Mouse (Mus musculus) hindbrain, embryonic 16.5 days (tissue): ENCODE results near the gene Acsl5. TPM values are rescaled to one million over a fixed set of nuclear protein-coding genes. Genes with fewer than 3 reads are reported as not detected.

ENCODE experiments used
- ATAC-seq: fragments of 200-750 bp; cut with Nextera tagmentation; 2 replicates; pipeline ENCODE4 v1.8.0; 2017; ENCODE audit warnings: moderate TSS enrichment, moderate library complexity
- H3K27ac ChIP-seq: fragments of 300-500 bp; sonication (generic); 2 replicates; pipeline ENCODE4 v1.5.1; 2014; ENCODE audit warnings: low read depth, mild to moderate bottlenecking, control low read depth, low read length, moderate library complexity
- H3K27me3 ChIP-seq: fragments of 300-500 bp; sonication (generic); replicated peaks from 2 replicates; pipeline ENCODE4 v1.6.1; 2014; ENCODE audit warnings: low read length; ENCODE audit not compliant: control insufficient read depth, insufficient read depth
- H3K36me3 ChIP-seq: fragments of 300-500 bp; sonication (generic); 2 replicates; pipeline ENCODE4 v1.6.1; 2014; ENCODE audit warnings: mild to moderate bottlenecking, low read length, moderate library complexity, mixed read lengths; ENCODE audit not compliant: control insufficient read depth, insufficient read depth
- H3K4me1 ChIP-seq: fragments of 300-500 bp; sonication (generic); 2 replicates; pipeline ENCODE4 v1.6.1; 2014; ENCODE audit warnings: low read depth, low read length; ENCODE audit not compliant: control insufficient read depth, insufficient read depth
- H3K4me2 ChIP-seq: fragments of 300-500 bp; sonication (generic); 2 replicates; pipeline ENCODE4 v1.6.1; 2014; ENCODE audit warnings: mild to moderate bottlenecking, low read length, control low read depth, moderate library complexity
- H3K4me3 ChIP-seq: fragments of 300-500 bp; sonication (generic); 2 replicates; pipeline ENCODE4 v1.5.1; 2014; ENCODE audit warnings: mild to moderate bottlenecking, low read length, control low read depth, moderate library complexity
- H3K9ac ChIP-seq: fragments of 300-500 bp; sonication (generic); 2 replicates; pipeline ENCODE4 v1.6.1; 2014; ENCODE audit warnings: low read depth, mild to moderate bottlenecking, control low read depth, low read length, moderate library complexity
- H3K9me3 ChIP-seq: fragments of 300-500 bp; sonication (generic); 2 replicates; pipeline ENCODE4 v1.6.1; 2014; ENCODE audit warnings: mild to moderate bottlenecking, low read length, moderate library complexity; ENCODE audit not compliant: control insufficient read depth
- WGBS: fragments of 180-500 bp; shearing (Covaris S2); extraction: QIAGEN DNeasy Blood & Tissue Kit; methylation state at CpG from one replicate; pipeline ENCODE4 v1.1.7; 2014; 5-methylcytosine and 5-hydroxymethylcytosine counted together
- polyA plus RNA-seq: library from polyadenylated mRNA; unstranded; fragments of >200 nt; fragmentation: Nextera tagmentation; extraction: Ambion mirVana; gene quantifications from 2 replicates; pipeline ENCODE4 v1.2.1, GENCODE M21; 2015

Gene Acsl5
- polyA plus RNA-seq, 1 experiment from 2014 or later, result 20.1 TPM

DNA sequence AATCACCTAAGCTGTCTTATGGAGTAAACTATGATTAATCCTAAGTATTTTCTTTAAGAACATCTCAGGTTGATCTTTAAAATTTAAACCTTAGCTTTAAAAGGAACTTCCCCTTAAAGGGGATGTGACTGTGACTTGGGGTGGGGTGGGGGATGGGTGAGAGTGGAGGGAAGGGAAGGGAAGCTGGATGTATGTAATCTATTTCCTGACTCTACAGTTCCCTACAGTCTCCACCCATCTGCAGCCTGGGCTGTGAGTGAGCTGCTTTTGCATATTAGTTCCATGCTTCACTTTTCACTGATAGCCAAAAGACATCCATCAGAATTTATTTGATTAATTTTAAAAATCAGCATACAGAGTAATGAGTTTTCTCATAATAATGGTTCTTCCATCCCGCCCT lies 47.6 kb downstream of the Acsl5 start:
- H3K36me3 ChIP-seq, result peaks cover 22% of the 10 kb centered on the region; the same call in 1 of the 2 replicates
- H3K27me3 ChIP-seq, result no peaks in the 10 kb centered on the region
- no peak for ATAC-seq
- no peak overlapping the region for H3K4me3 ChIP-seq
- no peak overlapping the region for H3K4me2 ChIP-seq
- WGBS, result 94% methylated on average over 1 of the region's 1 CpGs
- no peaks in the 10 kb centered on the region for H3K9me3 ChIP-seq
- no peak overlapping the region for H3K27ac ChIP-seq
- no peak overlapping the region for H3K9ac ChIP-seq
- H3K4me1 ChIP-seq, result no peaks in the 10 kb centered on the region

GRCm38 (mm10) chr19:55300525-55300924 lies 48.8 kb downstream of the Acsl5 start:
- H3K4me1 ChIP-seq, result no peaks in the 10 kb centered on the region
- no peaks in the 10 kb centered on the region for H3K27me3 ChIP-seq
- H3K9ac ChIP-seq, result no peak overlapping the region
- H3K36me3 ChIP-seq, result peaks cover 19% of the 10 kb centered on the region; the same call in 1 of the 2 replicates
- H3K4me3 ChIP-seq, result no peak overlapping the region
- no peak for ATAC-seq
- 91% methylated on average over 3 of the region's 3 CpGs for WGBS
- no peaks in the 10 kb centered on the region for H3K9me3 ChIP-seq
- no peak overlapping the region for H3K27ac ChIP-seq
- no peak overlapping the region for H3K4me2 ChIP-seq

DNA sequence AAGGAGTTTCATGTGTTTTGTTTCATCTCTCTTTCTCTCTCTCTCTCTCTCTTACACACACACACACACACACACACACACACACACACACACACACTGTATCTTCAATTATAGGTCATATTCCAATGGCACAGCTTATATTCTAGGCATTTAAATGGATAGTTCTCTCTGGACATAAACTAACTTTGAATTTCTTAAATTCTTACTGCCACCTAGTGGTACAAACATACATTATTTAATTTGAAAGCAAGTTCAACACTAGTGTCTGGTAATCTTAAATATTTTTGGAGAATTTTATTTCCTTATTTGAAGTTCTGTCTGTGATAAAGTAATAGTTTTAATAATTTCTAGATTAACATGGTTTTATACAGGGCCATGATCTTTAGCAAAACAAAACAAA lies 53.3 kb downstream of the Acsl5 start:
- no peaks in the 10 kb centered on the region for H3K9me3 ChIP-seq
- H3K9ac ChIP-seq, result no peak overlapping the region
- peaks cover 27% of the 10 kb centered on the region for H3K36me3 ChIP-seq
- no peak for ATAC-seq
- no peaks in the 10 kb centered on the region for H3K4me1 ChIP-seq
- no peak overlapping the region for H3K4me2 ChIP-seq
- no peak overlapping the region for H3K4me3 ChIP-seq
- H3K27ac ChIP-seq, result no peak overlapping the region
- H3K27me3 ChIP-seq, result no peaks in the 10 kb centered on the region

GRCm38 (mm10) chr19:55311874-55312273 lies 60.1 kb downstream of the Acsl5 start:
- Histone ChIP-seq H3K9ac (no peak overlapping the region), H3K9me3 (no peaks in the 10 kb centered on the region), H3K4me2 (no peak overlapping the region), H3K4me1 (peaks cover 12% of the 10 kb centered on the region), H3K27me3 (no peaks in the 10 kb centered on the region), H3K27ac (no peak overlapping the region), H3K4me3 (no peak overlapping the region), H3K36me3 (peaks cover 31% of the 10 kb centered on the region)
- 88% methylated on average over 8 of the region's 8 CpGs for WGBS
- no peak for ATAC-seq

DNA sequence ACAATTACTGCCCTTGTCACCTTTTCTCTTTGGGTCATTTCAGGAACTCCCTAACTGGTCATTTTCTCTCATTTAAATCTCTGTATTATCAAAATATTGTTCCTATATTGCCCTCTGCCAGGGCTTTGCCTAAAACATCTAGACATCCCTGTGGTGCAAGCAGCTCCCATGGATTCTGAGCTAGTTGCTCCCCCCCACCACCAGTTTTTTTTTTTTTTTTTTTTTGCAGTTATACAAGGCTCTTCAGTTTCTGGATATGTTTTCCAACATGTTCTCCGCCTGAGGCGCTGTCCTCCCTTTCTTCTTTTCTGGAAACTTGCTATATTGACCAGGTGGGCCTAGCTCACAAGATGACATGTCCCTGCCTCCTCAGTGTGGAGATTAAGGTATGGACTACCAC lies 61.9 kb downstream of the Acsl5 start:
- 100% methylated on average over 2 of the region's 2 CpGs for WGBS
- Histone ChIP-seq H3K4me1 (peaks cover 17% of the 10 kb centered on the region), H3K9ac (no peak overlapping the region), H3K27me3 (no peaks in the 10 kb centered on the region), H3K4me2 (no peak overlapping the region), H3K36me3 (peaks cover 21% of the 10 kb centered on the region), H3K9me3 (no peaks in the 10 kb centered on the region), H3K27ac (no peak overlapping the region), H3K4me3 (no peak overlapping the region)
- no peak for ATAC-seq

DNA sequence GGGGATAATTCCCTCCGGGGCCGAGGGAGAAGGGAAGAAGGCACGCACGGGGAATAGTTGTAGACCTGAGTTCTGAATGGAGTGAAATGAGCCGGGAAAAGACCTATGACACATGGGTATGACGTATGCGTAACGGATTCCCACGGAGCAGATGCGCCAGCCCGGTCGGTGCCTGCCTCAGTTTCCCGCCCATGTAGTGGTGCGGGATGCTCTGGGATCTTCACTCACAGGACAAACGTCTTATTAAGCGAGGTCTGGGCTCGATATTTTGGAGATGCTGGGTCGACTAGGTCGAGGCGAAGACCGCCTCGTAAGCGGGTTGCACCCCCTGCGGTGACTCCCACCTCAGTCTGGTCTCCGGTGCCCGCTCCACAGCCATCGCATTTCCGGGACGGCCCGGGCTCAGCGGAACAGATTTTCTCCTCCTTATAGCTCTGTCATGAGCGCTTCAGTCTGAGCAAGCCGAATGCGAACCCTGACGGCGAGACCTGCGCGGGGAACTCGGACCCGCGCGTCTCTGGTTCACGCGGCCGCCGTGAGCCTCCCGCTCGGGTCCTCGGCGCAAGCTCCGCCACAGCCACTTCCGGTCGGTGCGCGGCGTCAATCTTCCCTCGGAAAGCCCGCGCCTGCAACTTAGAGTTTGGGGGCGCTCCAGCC lies 63.8 kb downstream of the Acsl5 start, which contains the start of gene Zdhhc6:
Gene Zdhhc6 (minus strand): TSS at position 581 of the 657 bp plus-strand sequence.
- under 1% methylated on average over 59 of the region's 60 CpGs for WGBS
- Histone ChIP-seq H3K4me1 (peaks cover 17% of the 10 kb centered on the region), H3K4me2 (peak within 1 kb of the TSS; percentile 95), H3K36me3 (peaks cover 16% of the 10 kb centered on the region), H3K27me3 (no peaks in the 10 kb centered on the region), H3K4me3 (peak within 1 kb of the TSS; percentile 70), H3K27ac (peak within 1 kb of the TSS; percentile 76), H3K9me3 (no peaks in the 10 kb centered on the region), H3K9ac (peak within 1 kb of the TSS; percentile 76)
- ATAC-seq, result peak; percentile 87

DNA sequence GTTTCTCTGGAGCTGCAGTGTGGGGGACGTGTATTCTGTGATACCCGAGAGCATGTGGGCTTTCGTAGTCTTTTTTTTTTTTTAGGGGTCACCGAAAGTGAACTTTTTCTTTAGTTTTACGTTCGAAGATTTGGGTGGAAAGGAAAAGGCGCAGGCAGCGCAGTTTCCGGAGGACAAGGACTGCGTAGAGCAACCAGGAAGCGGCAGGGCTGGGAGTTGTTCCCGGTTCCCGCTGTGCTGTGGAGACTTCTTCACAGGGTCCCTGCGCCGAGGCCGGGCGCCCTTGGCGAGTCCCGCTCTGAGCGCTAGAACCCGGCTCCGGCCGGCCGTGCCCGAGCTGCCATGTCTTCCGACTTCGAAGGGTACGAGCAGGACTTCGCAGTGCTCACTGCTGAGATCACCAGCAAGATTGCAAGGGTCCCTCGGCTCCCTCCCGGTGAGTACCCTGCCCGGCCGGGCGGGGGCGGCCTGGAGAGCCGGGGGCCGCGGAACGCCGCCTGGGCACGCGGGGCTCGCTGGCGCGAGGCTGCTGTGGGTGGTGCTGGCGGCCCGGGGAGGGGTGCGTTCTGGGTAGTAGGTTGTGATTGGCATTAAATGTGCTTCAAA lies 64.5 kb downstream of the Acsl5 start, which contains the start of gene Vti1a:
Gene Vti1a (plus strand): TSS at position 187 of the 606 bp plus-strand sequence.
- ATAC-seq, result peak; percentile 95
- no peaks in the 10 kb centered on the region for H3K9me3 ChIP-seq
- peak within 1 kb of the TSS; percentile 76 for H3K27ac ChIP-seq
- H3K27me3 ChIP-seq, result no peaks in the 10 kb centered on the region
- H3K9ac ChIP-seq, result peak within 1 kb of the TSS; percentile 76
- peaks cover 10% of the 10 kb centered on the region; the same call in 1 of the 2 replicates for H3K36me3 ChIP-seq
- peak within 1 kb of the TSS; percentile 95 for H3K4me2 ChIP-seq
- WGBS, result under 1% methylated on average over 48 of the region's 48 CpGs
- H3K4me1 ChIP-seq, result peaks cover 17% of the 10 kb centered on the region
- peak within 1 kb of the TSS; percentile 70 for H3K4me3 ChIP-seq

- Histone ChIP-seq H3K9me3 (no peaks in the 10 kb centered on the region), H3K4me2 (peak overlapping the region; percentile 95), H3K4me3 (peak overlapping the region; percentile 70), H3K4me1 (peaks cover 17% of the 10 kb centered on the region), H3K9ac (no peak overlapping the region), H3K27me3 (no peaks in the 10 kb centered on the region), H3K36me3 (0 out of 2 replicates have a peak, but pooled peaks cover 6% of the 10 kb centered on the region), H3K27ac (no peak overlapping the region)
- 69% methylated on average over 10 of the region's 10 CpGs for WGBS
- ATAC-seq, result no peak
These were observed 65.2 kb downstream of the Acsl5 start for GRCm38 (mm10) chr19:55316901-55317300.

- WGBS, result 80% methylated on average over 3 of the region's 3 CpGs
- Histone ChIP-seq H3K4me3 (no peak overlapping the region), H3K4me2 (no peak overlapping the region), H3K9ac (no peak overlapping the region), H3K9me3 (no peaks in the 10 kb centered on the region), H3K27ac (no peak overlapping the region), H3K36me3 (0 out of 2 replicates have a peak, but pooled peaks cover 6% of the 10 kb centered on the region), H3K4me1 (peaks cover 17% of the 10 kb centered on the region), H3K27me3 (no peaks in the 10 kb centered on the region)
- ATAC-seq, result no peak
These were observed 67.3 kb downstream of the Acsl5 start for GRCm38 (mm10) chr19:55319036-55319435.
